In the genomic region with DNA sequence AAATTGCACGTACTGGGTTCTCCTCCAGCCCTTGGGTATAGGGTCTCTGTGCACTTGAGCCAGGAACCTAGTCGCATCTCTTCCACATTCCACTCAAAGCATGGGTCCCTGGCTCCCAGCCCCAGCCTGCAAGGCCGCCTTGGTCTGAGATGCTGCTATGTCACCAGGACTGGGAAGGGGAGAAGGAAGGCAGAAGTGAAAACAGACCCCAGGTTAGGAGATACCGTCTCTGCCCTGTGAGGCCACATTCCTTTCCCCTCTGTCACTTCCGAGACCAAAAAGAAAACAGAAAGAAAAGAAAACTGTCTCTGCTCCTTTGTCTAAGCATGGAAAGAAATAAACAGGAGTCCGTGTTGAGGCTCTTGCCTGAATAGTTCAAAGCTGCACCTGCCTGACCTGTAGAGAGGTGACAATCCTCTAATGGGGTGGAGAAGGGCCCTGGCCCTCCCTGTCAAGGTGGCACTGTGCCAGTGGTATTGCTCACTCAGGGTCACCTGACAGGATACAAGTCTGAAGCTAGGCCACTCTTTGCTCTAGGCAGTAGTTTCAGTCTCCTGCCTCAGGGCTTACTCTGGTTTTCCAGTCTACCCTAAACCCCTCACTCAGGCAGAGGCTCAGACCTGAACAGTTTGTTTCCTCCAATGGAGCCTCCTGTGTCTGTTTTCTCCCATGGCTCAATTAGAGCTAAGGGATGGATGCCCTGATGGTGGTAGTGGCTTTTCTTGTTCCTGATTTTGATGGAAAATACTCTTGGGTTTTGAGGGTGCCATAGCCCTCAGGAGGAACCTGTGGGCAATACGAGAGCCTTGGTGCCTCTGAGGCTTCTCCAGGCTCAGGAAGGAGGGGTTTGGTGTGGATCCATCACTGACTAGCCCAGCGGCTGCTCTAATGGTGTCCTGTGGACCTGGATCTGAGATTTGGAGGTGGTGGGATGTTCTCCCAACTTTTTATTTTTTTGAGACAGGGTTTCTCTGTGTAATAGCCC, we compare ENCODE assay signal across 11 mouse cellular contexts. TPM values are rescaled to one million over a fixed set of nuclear protein-coding genes. Genes with fewer than 3 reads are reported as not detected.
DNase-seq lines count a peak whose midpoint lies in the region; ATAC-seq and TF ChIP-seq lines count a peak whose summit lies in the region.
"Had no signal": no experiment of that assay in that cellular context is flagged by ENCODE, and none has a peak within 500 bp of the region (broad histone marks: within the 10 kb centered on the region; RNA-seq: fewer than 3 reads in every experiment).

No protein-coding gene starts in this region.

- no peak for ATAC-seq in lung, embryonic 14.5 days (ENCODE audit: insufficient read depth)

- no peak for TF ChIP-seq POLR2A in thymus, adult 2 months (IDR thresholded peaks at IDR 0.05; ENCODE audit: control insufficient read depth, extremely low read depth, insufficient read depth, low read length, poor library complexity)

- H3K4me3 ChIP-seq in lung, embryonic 14.5 days (ENCODE audit: low read depth, low read length): no peak overlapping the region
- no peak overlapping the region for H3K4me3 ChIP-seq in thymus, adult 2 months (ENCODE audit: control insufficient read depth, insufficient read depth, low read length)
- H3K4me3 ChIP-seq: embryonic facial prominence, embryonic 12.5 days; hindbrain, embryonic 10.5 days; limb, embryonic 12.5 days had no signal

- H3K27me3 ChIP-seq in lung, embryonic 14.5 days (ENCODE audit: insufficient read depth, low read length): no peaks in the 10 kb centered on the region
- no peaks in the 10 kb centered on the region for H3K27me3 ChIP-seq in thymus, adult 2 months (ENCODE audit: control insufficient read depth, insufficient read depth, low read length)
- H3K27me3 ChIP-seq: embryonic facial prominence, embryonic 12.5 days; limb, embryonic 12.5 days had no signal

- DNase-seq in heart, adult 18-20 months: peak; percentile 39 to 40
- DNase-seq in heart, adult 8-10 months (ENCODE audit: low spot score): no peak
- DNase-seq in 3T3-L1 (ENCODE audit: low read depth, low spot score): peak; percentile 58
- peak; percentile 79 to 80 for DNase-seq in adrenal gland, postnatal 36 days
- DNase-seq in lung, embryonic 14.5 days: peak; percentile 47
- no peak for DNase-seq in thymus, postnatal 14 days
- DNase-seq in thymus, adult 2 months: no peak
- DNase-seq in frontal cortex, adult 2 months (ENCODE audit: extremely low spot score in 1 of 2, low spot score in 1 of 2): no peak

- H3K9ac ChIP-seq in lung, embryonic 14.5 days: no peak overlapping the region
- H3K9ac ChIP-seq: embryonic facial prominence, embryonic 12.5 days; limb, embryonic 12.5 days had no signal

- WGBS in lung, embryonic 14.5 days: 58% methylated on average over 8 of the region's 8 CpGs
- 84% methylated on average over 8 of the region's 8 CpGs for WGBS in thymus, adult 2 months

- peaks cover 3% of the 10 kb centered on the region; the same call in 1 of the 2 replicates for H3K4me1 ChIP-seq in lung, embryonic 14.5 days (ENCODE audit: insufficient read depth)
- H3K4me1 ChIP-seq in thymus, adult 2 months (replicated peaks; ENCODE audit: control insufficient read depth, insufficient read depth, low read length): 0 out of 2 replicates have a peak, but pooled peaks cover 2% of the 10 kb centered on the region

- no peak overlapping the region for H3K4me2 ChIP-seq in lung, embryonic 14.5 days
- H3K4me2 ChIP-seq: embryonic facial prominence, embryonic 12.5 days; limb, embryonic 12.5 days had no signal

- no peaks in the 10 kb centered on the region for H3K9me3 ChIP-seq in lung, embryonic 14.5 days (ENCODE audit: low read depth, low read length)
- H3K9me3 ChIP-seq: embryonic facial prominence, embryonic 12.5 days; hindbrain, embryonic 10.5 days; limb, embryonic 12.5 days had no signal

- H3K27ac ChIP-seq in lung, embryonic 14.5 days (ENCODE audit: low read depth): peak overlapping the region; percentile 0; the same call in 1 of the 2 replicates
- H3K27ac ChIP-seq in thymus, adult 2 months (ENCODE audit: control insufficient read depth, insufficient read depth, low read length): no peak overlapping the region
- H3K27ac ChIP-seq: embryonic facial prominence, embryonic 12.5 days; limb, embryonic 12.5 days had no signal

- TF ChIP-seq CTCF in lung, embryonic 14.5 days (IDR thresholded peaks at IDR 0.05; ENCODE audit: low read depth): no peak
- TF ChIP-seq CTCF in thymus, adult 2 months (IDR thresholded peaks at IDR 0.05; ENCODE audit: borderline replicate concordance, control insufficient read depth, extremely low read depth, insufficient read depth, low read length, poor library complexity): no peak

- peaks cover 21% of the 10 kb centered on the region; the same call in 1 of the 2 replicates for H3K36me3 ChIP-seq in lung, embryonic 14.5 days (ENCODE audit: insufficient read depth)
- H3K36me3 ChIP-seq in thymus, adult 2 months (ENCODE audit: control insufficient read depth, insufficient read depth, low read length): no peaks in the 10 kb centered on the region
- H3K36me3 ChIP-seq: embryonic facial prominence, embryonic 12.5 days; hindbrain, embryonic 10.5 days had no signal

RNA-seq across cellular contexts. Expression of gene Pwwp2b, which starts 18.9 kb away (rescaled TPM):
- total RNA-seq in heart, adult 18-20 months (2021): 10 to 100 TPM in 1 of 2 experiments, 1 to 10 TPM in 1; 8.8 to 11.3 TPM
- 10 to 100 TPM in 2 of 4 experiments, 1 to 10 TPM in 2; 8.1 to 12.5 (median 10.0) TPM for total RNA-seq in heart, adult 8-10 months (2022)
- total RNA-seq in adrenal gland, postnatal 36 days (2021): 10 to 100 TPM in 1 of 2 experiments, 1 to 10 TPM in 1; 9.8 to 15.6 TPM
- 13.1 and 13.5 TPM in 2 replicates for polyA plus RNA-seq in lung, embryonic 14.5 days (2014; fragmentation: Nextera tagmentation; extraction: Ambion mirVana)
- polyA plus RNA-seq in thymus, adult 2 months (2012; rRNA removed): 6.3 and 7.4 TPM in 2 replicates
- 11.4 and 12.6 TPM in 2 replicates for polyA plus RNA-seq in frontal cortex, adult 2 months (2012; rRNA removed)

RNA-seq across cellular contexts. Expression of gene Stk32c, which starts 54.1 kb away (rescaled TPM):
- under 1 TPM; 0.51 to 0.92 TPM for total RNA-seq in heart, adult 18-20 months (2021)
- under 1 TPM; 0.41 to 0.92 (median 0.43) TPM for total RNA-seq in heart, adult 8-10 months (2022)
- 1 to 10 TPM; 3.3 to 3.9 TPM for total RNA-seq in adrenal gland, postnatal 36 days (2021)
- polyA plus RNA-seq in lung, embryonic 14.5 days (2014; fragmentation: Nextera tagmentation; extraction: Ambion mirVana): 0.14 and 0.16 TPM in 2 replicates
- 1.3 and 1.7 TPM in 2 replicates for polyA plus RNA-seq in thymus, adult 2 months (2012; rRNA removed)
- polyA plus RNA-seq in frontal cortex, adult 2 months (2012; rRNA removed): 130 and 136 TPM in 2 replicates

RNA-seq across cellular contexts. Expression of gene Lrrc27, which starts 54.4 kb away (rescaled TPM):
- 10 to 100 TPM; 13.6 to 16.2 TPM for total RNA-seq in heart, adult 18-20 months (2021)
- 10 to 100 TPM; 15.6 to 18.8 (median 16.4) TPM for total RNA-seq in heart, adult 8-10 months (2022)
- 1 to 10 TPM; 6.9 to 8.1 TPM for total RNA-seq in adrenal gland, postnatal 36 days (2021)
- polyA plus RNA-seq in lung, embryonic 14.5 days (2014; fragmentation: Nextera tagmentation; extraction: Ambion mirVana): 3.4 and 5.3 TPM in 2 replicates
- polyA plus RNA-seq in thymus, adult 2 months (2012; rRNA removed): 3.9 and 4.0 TPM in 2 replicates
- 7.3 and 8.0 TPM in 2 replicates for polyA plus RNA-seq in frontal cortex, adult 2 months (2012; rRNA removed)

Comparison
In these comparisons a context has a peak if more than half of its experiments do, and no peak if none do; other contexts are left out.
1. DNase-seq: peak in heart, adult 18-20 months (2 of 2), 3T3-L1 (single experiment), adrenal gland, postnatal 36 days (2 of 2) and lung, embryonic 14.5 days (single experiment); none in heart, adult 8-10 months (single experiment), thymus, postnatal 14 days (single experiment), thymus, adult 2 months (single experiment) and frontal cortex, adult 2 months (0 of 2).